Comparison of ENCODE assay signal across 8 mouse cellular contexts in the genomic region with DNA sequence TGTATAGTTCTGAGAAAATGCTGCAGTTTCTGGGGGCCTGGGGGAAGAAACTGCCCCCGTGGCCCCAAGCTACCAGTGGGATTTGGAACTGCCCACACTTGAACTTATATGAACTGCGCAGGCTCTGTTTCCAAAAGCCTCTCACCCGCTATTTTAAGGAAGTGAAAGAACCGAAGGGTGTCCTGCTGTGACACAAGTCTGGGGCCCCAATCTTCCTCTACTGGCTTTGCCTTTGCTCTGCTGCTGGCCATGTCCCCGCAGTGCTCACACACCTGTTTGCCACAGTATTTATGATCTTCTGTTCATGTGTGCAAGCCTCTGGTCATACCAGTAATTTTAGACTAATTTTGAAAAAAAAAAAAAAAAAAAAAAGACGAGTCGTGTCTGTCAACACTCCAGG. TPM values are rescaled to one million over a fixed set of nuclear protein-coding genes. Genes with fewer than 3 reads are reported as not detected.
DNase-seq lines count a peak whose midpoint lies in the region; ATAC-seq and TF ChIP-seq lines count a peak whose summit lies in the region.

No protein-coding gene starts in this region.

- no peaks in the 10 kb centered on the region for H3K36me3 ChIP-seq in neural tube, embryonic 11.5 days (ENCODE audit: control insufficient read depth, insufficient read depth, low read length)
- H3K36me3 ChIP-seq in heart, embryonic 13.5 days, result 0 out of 2 replicates have a peak, but pooled peaks cover 3% of the 10 kb centered on the region
- no peaks in the 10 kb centered on the region for H3K36me3 ChIP-seq in liver, embryonic 15.5 days (replicated peaks)
- H3K36me3 ChIP-seq in small intestine, adult 2 months (ENCODE audit: control insufficient read depth, insufficient read depth, low read length), result no peaks in the 10 kb centered on the region

- 0 out of 2 replicates have a peak, but pooled peaks cover 4% of the 10 kb centered on the region for H3K27me3 ChIP-seq in neural tube, embryonic 11.5 days (ENCODE audit: control insufficient read depth, insufficient read depth, low read length)
- H3K27me3 ChIP-seq in heart, embryonic 13.5 days (replicated peaks), result no peaks in the 10 kb centered on the region; the same call in 1 of the 2 replicates
- H3K27me3 ChIP-seq in liver, embryonic 15.5 days, result no peaks in the 10 kb centered on the region; the same call in 1 of the 2 replicates
- no peaks in the 10 kb centered on the region for H3K27me3 ChIP-seq in small intestine, adult 2 months (ENCODE audit: control insufficient read depth, insufficient read depth, low read length)

- DNase-seq in neural tube, embryonic 11.5 days (ENCODE audit: low spot score), result no peak
- DNase-seq in neural tube, embryonic 10.5 days (ENCODE audit: extremely low spot score, low spot score), result no peak
- no peak for DNase-seq in left cerebral cortex, adult 8-10 months (ENCODE audit: low spot score in 2 of 2)
- no peak for DNase-seq in urinary bladder, adult 18-20 months (ENCODE audit: low spot score in 2 of 2)
- no peak for DNase-seq in right cerebral cortex, postnatal 36 days (ENCODE audit: low spot score in 2 of 2)

- no peak for TF ChIP-seq POLR2A in small intestine, adult 2 months (IDR thresholded peaks at IDR 0.05; ENCODE audit: low read depth, low read length)

- TF ChIP-seq CTCF in small intestine, adult 2 months (IDR thresholded peaks at IDR 0.05; ENCODE audit: extremely low read depth, insufficient read length, insufficient replicate concordance, low read depth, low read length), result no peak

- WGBS in neural tube, embryonic 11.5 days, result 33% methylated on average over 7 of the region's 7 CpGs
- WGBS in heart, embryonic 13.5 days, result 37% methylated on average over 7 of the region's 7 CpGs
- WGBS in liver, embryonic 15.5 days (ENCODE audit: insufficient replicate concordance), result 10% methylated on average over 7 of the region's 7 CpGs
- 32% methylated on average over 7 of the region's 7 CpGs for WGBS in small intestine, adult 2 months

- ATAC-seq in neural tube, embryonic 11.5 days (ENCODE audit: insufficient read depth, low FRiP score, low TSS enrichment), result no peak
- ATAC-seq in heart, embryonic 13.5 days (ENCODE audit: extremely low read depth, insufficient number of reproducible peaks, low FRiP score, low TSS enrichment), result no peak
- no peak for ATAC-seq in liver, embryonic 15.5 days (ENCODE audit: insufficient read depth)

- H3K9ac ChIP-seq in neural tube, embryonic 11.5 days (ENCODE audit: low read length), result no peak overlapping the region
- peak overlapping the region; percentile 80 for H3K9ac ChIP-seq in heart, embryonic 13.5 days
- H3K9ac ChIP-seq in liver, embryonic 15.5 days, result no peak overlapping the region

- peak overlapping the region; percentile 33; the same call in 1 of the 2 replicates for H3K4me3 ChIP-seq in neural tube, embryonic 11.5 days (ENCODE audit: low read depth, low read length)
- peak overlapping the region; percentile 60 for H3K4me3 ChIP-seq in heart, embryonic 13.5 days
- 0 out of 2 replicates have a peak overlapping the region, but pooled peaks have one; percentile 58 for H3K4me3 ChIP-seq in liver, embryonic 15.5 days (replicated peaks)
- H3K4me3 ChIP-seq in small intestine, adult 2 months (ENCODE audit: low read depth, low read length), result no peak overlapping the region

- H3K27ac ChIP-seq in neural tube, embryonic 11.5 days (ENCODE audit: low read depth, low read length), result no peak overlapping the region
- 0 out of 2 replicates have a peak overlapping the region, but pooled peaks have one; percentile 32 for H3K27ac ChIP-seq in heart, embryonic 13.5 days (replicated peaks)
- H3K27ac ChIP-seq in liver, embryonic 15.5 days (replicated peaks), result peak overlapping the region; percentile 68; the same call in 1 of the 2 replicates
- H3K27ac ChIP-seq in small intestine, adult 2 months (ENCODE audit: insufficient read depth, low read depth, low read length), result peak overlapping the region; percentile 92

- no peak overlapping the region; the same call in 1 of the 2 replicates for H3K4me2 ChIP-seq in neural tube, embryonic 11.5 days (ENCODE audit: low read depth)
- H3K4me2 ChIP-seq in heart, embryonic 13.5 days, result peak overlapping the region; percentile 95
- peak overlapping the region; percentile 72 for H3K4me2 ChIP-seq in liver, embryonic 15.5 days

- no peaks in the 10 kb centered on the region for H3K4me1 ChIP-seq in neural tube, embryonic 11.5 days (ENCODE audit: control insufficient read depth, insufficient read depth, low read length)
- peaks cover 25% of the 10 kb centered on the region for H3K4me1 ChIP-seq in heart, embryonic 13.5 days
- H3K4me1 ChIP-seq in liver, embryonic 15.5 days (replicated peaks), result peaks cover 17% of the 10 kb centered on the region
- H3K4me1 ChIP-seq in small intestine, adult 2 months (ENCODE audit: control insufficient read depth, insufficient read depth, insufficient read length, low read length), result peaks cover 6% of the 10 kb centered on the region; the same call in 1 of the 2 replicates

- H3K9me3 ChIP-seq in neural tube, embryonic 11.5 days (ENCODE audit: control insufficient read depth, low read length), result no peaks in the 10 kb centered on the region
- H3K9me3 ChIP-seq in heart, embryonic 13.5 days, result no peaks in the 10 kb centered on the region
- no peaks in the 10 kb centered on the region for H3K9me3 ChIP-seq in liver, embryonic 15.5 days (replicated peaks)

RNA-seq across cellular contexts. Expression of gene Ppfibp2, which starts 1.1 kb away (rescaled TPM):
- polyA plus RNA-seq in neural tube, embryonic 11.5 days (2014; fragmentation: Nextera tagmentation; extraction: Ambion mirVana), result 6.0 and 6.1 TPM in 2 replicates
- polyA plus RNA-seq in heart, embryonic 13.5 days (2015; fragmentation: Nextera tagmentation; extraction: Ambion mirVana), result 5.1 and 5.5 TPM in 2 replicates
- polyA plus RNA-seq in liver, embryonic 15.5 days (2015; fragmentation: Nextera tagmentation; extraction: Ambion mirVana), result 3.8 and 4.3 TPM in 2 replicates
- polyA plus RNA-seq in small intestine, adult 2 months (2012; rRNA removed), result 3.9 and 10.6 TPM in 2 replicates
- 10 to 100 TPM in 2 of 4 experiments, 1 to 10 TPM in 2; 8.2 to 11.8 (median 9.8) TPM for total RNA-seq in left cerebral cortex, adult 8-10 months (2022)

RNA-seq across cellular contexts. Expression of gene Olfml1, which starts 26.7 kb away (rescaled TPM):
- 8.5 and 8.6 TPM in 2 replicates for polyA plus RNA-seq in neural tube, embryonic 11.5 days (2014; fragmentation: Nextera tagmentation; extraction: Ambion mirVana)
- 6.4 and 8.5 TPM in 2 replicates for polyA plus RNA-seq in heart, embryonic 13.5 days (2015; fragmentation: Nextera tagmentation; extraction: Ambion mirVana)
- polyA plus RNA-seq in liver, embryonic 15.5 days (2015; fragmentation: Nextera tagmentation; extraction: Ambion mirVana), result 1.2 and 1.5 TPM in 2 replicates
- polyA plus RNA-seq in small intestine, adult 2 months (2012; rRNA removed), result 0.57 and 0.81 TPM in 2 replicates
- total RNA-seq in left cerebral cortex, adult 8-10 months (2022), result 10 to 100 TPM; 14.5 to 19.7 (median 17.2) TPM

RNA-seq across cellular contexts. Expression of gene 5330417H12Rik, which starts 31.1 kb away (rescaled TPM):
- not detected in 2 replicates for polyA plus RNA-seq in neural tube, embryonic 11.5 days (2014; fragmentation: Nextera tagmentation; extraction: Ambion mirVana)
- not detected in 2 replicates for polyA plus RNA-seq in heart, embryonic 13.5 days (2015; fragmentation: Nextera tagmentation; extraction: Ambion mirVana)
- not detected in 2 replicates for polyA plus RNA-seq in liver, embryonic 15.5 days (2015; fragmentation: Nextera tagmentation; extraction: Ambion mirVana)
- polyA plus RNA-seq in small intestine, adult 2 months (2012; rRNA removed), result not detected in 2 replicates
- total RNA-seq in left cerebral cortex, adult 8-10 months (2022), result not detected
